Mouse (Mus musculus): Measurements from ENCODE around the gene Prx. TPM values are rescaled to one million over a fixed set of nuclear protein-coding genes. Genes with fewer than 3 reads are reported as not detected.

Gene Prx
- polyA plus RNA-seq, 1 experiment: 4.2 TPM

DNA sequence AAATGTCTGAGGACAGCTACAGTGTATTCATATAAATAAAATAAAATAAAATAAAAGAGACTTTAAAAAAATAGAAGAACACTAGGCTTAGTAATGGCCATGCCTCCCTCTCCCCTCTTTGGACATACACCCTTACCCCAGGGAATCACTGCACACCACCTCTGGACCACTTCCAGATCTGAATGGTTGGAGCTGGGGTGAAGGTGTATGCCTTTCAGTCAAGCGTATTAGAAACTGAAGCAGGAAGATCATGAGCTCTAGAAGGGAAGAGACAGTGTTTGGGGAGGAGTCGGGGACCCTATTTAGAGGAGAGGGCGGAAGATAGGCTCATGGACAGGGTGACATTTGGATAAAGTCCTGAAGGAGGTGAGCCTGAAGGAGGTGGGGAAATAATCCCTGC is 18.6 kb upstream of the Prx start:
- no peak for TF ChIP-seq CTCF (IDR thresholded peaks at IDR 0.05; ENCODE audit: low read depth, low read length)
- Histone ChIP-seq H3K9me3 (replicated peaks; ENCODE audit: control insufficient read depth, insufficient read depth, low read length, poor library complexity, severe bottlenecking) (no peaks in the 10 kb centered on the region), H3K4me1 (ENCODE audit: control insufficient read depth, insufficient read depth, low read length) (peaks cover 6% of the 10 kb centered on the region), H3K27ac (ENCODE audit: insufficient read depth, low read length) (no peak overlapping the region), H3K4me3 (ENCODE audit: low read depth, low read length) (no peak overlapping the region), H3K27me3 (ENCODE audit: control insufficient read depth, insufficient read depth, low read length, poor library complexity, severe bottlenecking) (no peaks in the 10 kb centered on the region), H3K9ac (ENCODE audit: low read depth, poor library complexity, severe bottlenecking) (no peak overlapping the region), H3K36me3 (ENCODE audit: control insufficient read depth, insufficient read depth, low read length, poor library complexity, severe bottlenecking) (peaks cover 3% of the 10 kb centered on the region)

DNA sequence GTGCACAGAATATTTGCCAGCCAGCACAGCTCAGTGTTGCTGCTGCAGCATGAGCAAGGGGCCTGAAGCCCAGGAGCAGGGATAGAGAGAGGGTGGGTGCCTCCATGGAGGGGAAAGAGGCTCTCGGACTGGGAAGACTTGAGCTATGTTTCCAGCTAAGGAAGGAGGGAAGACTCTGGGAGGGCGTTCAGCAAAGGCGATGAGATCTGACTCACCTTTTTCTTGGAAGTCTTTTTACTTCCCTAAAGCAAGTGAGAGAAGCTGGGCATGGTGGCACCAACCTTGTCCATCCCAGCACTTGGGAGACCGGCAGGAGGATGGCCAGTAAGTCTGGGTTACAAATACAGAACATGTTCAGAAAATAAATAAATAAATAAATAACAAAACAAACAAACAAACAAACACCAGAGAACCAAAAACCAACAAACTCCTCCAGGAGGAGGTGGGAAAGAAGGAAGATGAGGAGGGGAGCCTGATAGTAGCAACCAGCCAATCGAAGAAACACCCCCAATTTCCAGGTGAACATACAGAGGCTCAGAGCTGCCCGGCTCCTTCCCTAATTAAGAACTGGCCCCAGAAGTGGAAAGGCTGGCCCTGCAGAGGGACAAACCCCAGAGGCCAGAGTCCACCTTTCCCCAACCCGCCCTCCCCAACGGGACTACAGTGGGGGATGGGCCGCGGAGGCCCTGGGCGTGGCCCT is 18.0 kb upstream of the Prx start:
- Histone ChIP-seq H3K9ac (ENCODE audit: low read depth, poor library complexity, severe bottlenecking) (peak overlapping the region; percentile 56), H3K4me1 (ENCODE audit: control insufficient read depth, insufficient read depth, low read length) (peaks cover 4% of the 10 kb centered on the region), H3K9me3 (replicated peaks; ENCODE audit: control insufficient read depth, insufficient read depth, low read length, poor library complexity, severe bottlenecking) (no peaks in the 10 kb centered on the region), H3K36me3 (ENCODE audit: control insufficient read depth, insufficient read depth, low read length, poor library complexity, severe bottlenecking) (peaks cover 3% of the 10 kb centered on the region), H3K4me3 (ENCODE audit: low read depth, low read length) (peak overlapping the region; percentile 38; the same call in 1 of the 2 replicates), H3K27ac (ENCODE audit: insufficient read depth, low read length) (no peak overlapping the region), H3K27me3 (ENCODE audit: control insufficient read depth, insufficient read depth, low read length, poor library complexity, severe bottlenecking) (no peaks in the 10 kb centered on the region)
- TF ChIP-seq CTCF (IDR thresholded peaks at IDR 0.05; ENCODE audit: low read depth, low read length) (no peak), EP300 (IDR thresholded peaks at IDR 0.05; ENCODE audit: insufficient read depth, low read depth, low read length) (no peak), POLR2A (IDR thresholded peaks at IDR 0.05; ENCODE audit: insufficient read depth, low read length) (no peak)

DNA sequence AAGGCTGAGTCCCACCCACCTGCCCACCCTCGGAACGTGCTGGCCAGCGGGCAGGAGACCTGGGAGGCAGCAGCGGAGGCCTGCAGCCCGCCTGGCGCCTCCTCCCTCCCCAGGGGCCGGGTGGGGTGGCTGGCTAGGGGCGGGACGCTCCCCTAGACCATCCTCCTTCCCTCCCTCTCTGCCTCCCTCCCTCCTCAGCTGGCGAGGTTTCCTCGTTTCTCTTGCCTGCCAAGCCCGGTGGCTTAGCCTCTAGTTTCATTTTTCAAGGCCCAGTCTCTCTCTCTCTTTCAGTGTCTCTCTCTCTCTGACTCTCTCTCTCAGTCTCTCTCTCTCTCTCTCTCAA is 17.5 kb upstream of the Prx start:
- Histone ChIP-seq H3K27me3 (ENCODE audit: control insufficient read depth, insufficient read depth, low read length, poor library complexity, severe bottlenecking) (no peaks in the 10 kb centered on the region), H3K9me3 (replicated peaks; ENCODE audit: control insufficient read depth, insufficient read depth, low read length, poor library complexity, severe bottlenecking) (no peaks in the 10 kb centered on the region), H3K4me3 (ENCODE audit: low read depth, low read length) (peak overlapping the region; percentile 10; the same call in 1 of the 2 replicates), H3K9ac (ENCODE audit: low read depth, poor library complexity, severe bottlenecking) (peak overlapping the region; percentile 56), H3K36me3 (ENCODE audit: control insufficient read depth, insufficient read depth, low read length, poor library complexity, severe bottlenecking) (peaks cover under 1% of the 10 kb centered on the region; the same call in 1 of the 2 replicates), H3K27ac (ENCODE audit: insufficient read depth, low read length) (peak overlapping the region; percentile 13; the same call in 1 of the 2 replicates), H3K4me1 (ENCODE audit: control insufficient read depth, insufficient read depth, low read length) (peaks cover 4% of the 10 kb centered on the region)
- TF ChIP-seq EP300 (IDR thresholded peaks at IDR 0.05; ENCODE audit: insufficient read depth, low read depth, low read length) (peak; percentile 69; the same call in 1 of the 2 replicates), CTCF (IDR thresholded peaks at IDR 0.05; ENCODE audit: low read depth, low read length) (no peak)

DNA sequence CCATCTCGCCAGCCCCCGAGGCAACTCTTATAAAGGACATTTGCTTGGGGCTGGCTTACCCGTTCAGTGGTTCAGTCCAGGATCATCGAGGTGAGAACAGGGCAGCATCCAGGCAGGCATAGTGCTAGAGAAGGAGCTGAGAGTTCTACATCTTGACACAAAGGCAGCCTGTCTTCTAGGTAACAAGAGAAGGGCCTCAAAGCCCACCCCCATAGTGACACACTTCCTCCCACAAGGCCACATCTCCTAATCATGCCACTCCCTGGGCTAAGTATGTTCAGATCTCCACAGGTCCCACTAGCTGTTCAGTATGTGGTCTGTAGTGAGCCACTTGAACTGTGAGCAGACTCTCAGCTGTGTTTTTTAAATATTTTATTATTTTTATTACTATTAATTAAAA is 15.3 kb upstream of the Prx start:
- H3K9ac ChIP-seq (ENCODE audit: low read depth, poor library complexity, severe bottlenecking): no peak overlapping the region
- no peaks in the 10 kb centered on the region for H3K9me3 ChIP-seq (replicated peaks; ENCODE audit: control insufficient read depth, insufficient read depth, low read length, poor library complexity, severe bottlenecking)
- peaks cover 5% of the 10 kb centered on the region for H3K4me1 ChIP-seq (ENCODE audit: control insufficient read depth, insufficient read depth, low read length)
- no peaks in the 10 kb centered on the region for H3K36me3 ChIP-seq (ENCODE audit: control insufficient read depth, insufficient read depth, low read length, poor library complexity, severe bottlenecking)
- no peaks in the 10 kb centered on the region for H3K27me3 ChIP-seq (ENCODE audit: control insufficient read depth, insufficient read depth, low read length, poor library complexity, severe bottlenecking)
- TF ChIP-seq EP300 (IDR thresholded peaks at IDR 0.05; ENCODE audit: insufficient read depth, low read depth, low read length) (no peak), CTCF (IDR thresholded peaks at IDR 0.05; ENCODE audit: low read depth, low read length) (no peak), POLR2A (IDR thresholded peaks at IDR 0.05; ENCODE audit: insufficient read depth, low read length) (no peak)
- 0 out of 2 replicates have a peak overlapping the region, but pooled peaks have one; percentile 7 for H3K27ac ChIP-seq (ENCODE audit: insufficient read depth, low read length)
- H3K4me3 ChIP-seq (ENCODE audit: low read depth, low read length): peak overlapping the region; percentile 60

DNA sequence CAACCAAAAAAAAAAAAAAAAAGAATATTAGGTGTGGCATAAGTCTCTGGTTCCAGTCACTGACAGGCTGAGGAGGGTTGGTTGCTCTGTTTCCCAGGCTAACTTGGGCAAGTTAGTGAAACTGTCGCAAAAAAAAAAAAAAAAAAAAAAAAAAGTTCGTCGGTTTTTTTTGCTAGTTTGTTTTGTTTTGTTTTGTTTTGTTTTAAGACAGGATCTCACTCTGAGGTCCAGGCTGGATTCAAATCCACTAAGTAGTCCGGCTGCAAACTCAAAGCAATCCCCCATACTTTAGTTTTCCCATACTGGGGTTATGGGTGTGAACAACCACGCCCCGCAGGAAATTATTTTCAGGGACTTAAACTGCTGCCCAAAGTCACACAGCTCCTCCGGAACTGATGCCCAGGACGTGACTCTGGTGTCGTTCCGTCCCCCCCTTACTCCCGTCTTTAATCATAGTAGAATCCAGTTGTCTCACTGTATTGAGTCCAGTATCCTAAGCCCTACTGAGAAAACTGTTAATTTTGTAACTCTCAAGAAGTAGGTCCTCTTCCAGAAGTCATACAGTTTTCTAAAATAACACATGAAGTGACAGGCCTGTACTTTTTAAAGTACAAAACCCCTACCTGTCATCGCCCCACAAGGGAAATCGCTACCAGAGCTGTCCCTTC is 12.9 kb upstream of the Prx start:
- H3K36me3 ChIP-seq (ENCODE audit: control insufficient read depth, insufficient read depth, low read length, poor library complexity, severe bottlenecking): peaks cover 2% of the 10 kb centered on the region; the same call in 1 of the 2 replicates
- TF ChIP-seq POLR2A (IDR thresholded peaks at IDR 0.05; ENCODE audit: insufficient read depth, low read length) (no peak), EP300 (IDR thresholded peaks at IDR 0.05; ENCODE audit: insufficient read depth, low read depth, low read length) (no peak), CTCF (IDR thresholded peaks at IDR 0.05; ENCODE audit: low read depth, low read length) (no peak)
- H3K27me3 ChIP-seq (ENCODE audit: control insufficient read depth, insufficient read depth, low read length, poor library complexity, severe bottlenecking): no peaks in the 10 kb centered on the region
- peak overlapping the region; percentile 45 for H3K4me3 ChIP-seq (ENCODE audit: low read depth, low read length)
- H3K9me3 ChIP-seq (replicated peaks; ENCODE audit: control insufficient read depth, insufficient read depth, low read length, poor library complexity, severe bottlenecking): no peaks in the 10 kb centered on the region
- H3K27ac ChIP-seq (ENCODE audit: insufficient read depth, low read length): 0 out of 2 replicates have a peak overlapping the region, but pooled peaks have one; percentile 13
- H3K4me1 ChIP-seq (ENCODE audit: control insufficient read depth, insufficient read depth, low read length): peaks cover 7% of the 10 kb centered on the region
- H3K9ac ChIP-seq (ENCODE audit: low read depth, poor library complexity, severe bottlenecking): 0 out of 2 replicates have a peak overlapping the region, but pooled peaks have one; percentile 15

All from ES-Bruce4 (cell line).